Mouse (Mus musculus) lung, postnatal 0 days (tissue): ENCODE measurements around the gene Zfp768. TPM values are rescaled to one million over a fixed set of nuclear protein-coding genes. Genes with fewer than 3 reads are reported as not detected.
"Not testable (repeated sequence)": the region's sequence is repeated elsewhere in the genome, so short reads cannot be mapped to it uniquely, and the experiment has no call there.

ENCODE experiments used
- ATAC-seq: fragments of 200-750 bp; cut with Nextera tagmentation; 2 replicates; pipeline ENCODE4 v1.8.0; 2017; ENCODE audit warnings: moderate library complexity
- DNase-seq: peaks from one replicate; pipeline ENCODE4 v3.0.0-alpha.2; 2016; ENCODE audit warnings: low spot score
- H3K27ac ChIP-seq: fragments of 300-500 bp; sonication (generic); 2 replicates; pipeline ENCODE4 v1.5.1; 2014; ENCODE audit warnings: antibody characterized with exemption, mild to moderate bottlenecking, low read length, mixed read lengths
- H3K27me3 ChIP-seq: fragments of 300-500 bp; sonication (generic); replicated peaks from 2 replicates; pipeline ENCODE4 v1.6.1; 2014; ENCODE audit warnings: low read length, mixed read lengths; ENCODE audit not compliant: insufficient read depth
- H3K36me3 ChIP-seq: fragments of 300-500 bp; sonication (generic); 2 replicates; pipeline ENCODE4 v1.6.1; 2014; ENCODE audit warnings: low read length, mixed read lengths; ENCODE audit not compliant: insufficient read depth
- H3K4me1 ChIP-seq: fragments of 300-500 bp; sonication (generic); 2 replicates; pipeline ENCODE4 v1.6.1; 2014; ENCODE audit warnings: antibody characterized with exemption, low read depth, low read length, mixed read lengths; ENCODE audit not compliant: insufficient read depth
- H3K4me2 ChIP-seq: fragments of 300-500 bp; sonication (generic); replicated peaks from 2 replicates; pipeline ENCODE4 v1.6.1; 2014; ENCODE audit warnings: low read depth, mild to moderate bottlenecking, low read length, moderate library complexity, mixed read lengths
- H3K4me3 ChIP-seq: fragments of 300-500 bp; sonication (generic); 2 replicates; pipeline ENCODE4 v1.5.1; 2014; ENCODE audit warnings: low read depth, low read length
- H3K9ac ChIP-seq: fragments of 300-500 bp; sonication (generic); replicated peaks from 2 replicates; pipeline ENCODE4 v1.6.1; 2014; ENCODE audit warnings: low read depth, mild to moderate bottlenecking
- H3K9me3 ChIP-seq: fragments of 300-500 bp; sonication (generic); 2 replicates; pipeline ENCODE4 v1.6.1; 2016; ENCODE audit warnings: low read length, mixed read lengths
- CTCF ChIP-seq: IDR thresholded peaks from 2 replicates; pipeline ENCODE4 v1.5.1; 2016; ENCODE audit warnings: antibody characterized with exemption, mild to moderate bottlenecking
- EP300 ChIP-seq: IDR thresholded peaks from 2 replicates; pipeline ENCODE4 v1.6.1; 2016; ENCODE audit warnings: antibody characterized with exemption, mild to moderate bottlenecking, control low read depth
- WGBS: fragments of 180-500 bp; shearing (Covaris S2); extraction: QIAGEN DNeasy Blood & Tissue Kit; methylation state at CpG from one replicate; pipeline ENCODE4 v1.1.7; 2014; 5-methylcytosine and 5-hydroxymethylcytosine counted together
- polyA plus RNA-seq: library from polyadenylated mRNA; unstranded; fragments of >200 nt; fragmentation: Nextera tagmentation; extraction: Ambion mirVana; gene quantifications from 2 replicates; pipeline ENCODE4 v1.2.1, GENCODE M21; 2015

The Zfp768 gene
- polyA plus RNA-seq, 1 experiment from 2014 or later = 12.8 TPM

DNA sequence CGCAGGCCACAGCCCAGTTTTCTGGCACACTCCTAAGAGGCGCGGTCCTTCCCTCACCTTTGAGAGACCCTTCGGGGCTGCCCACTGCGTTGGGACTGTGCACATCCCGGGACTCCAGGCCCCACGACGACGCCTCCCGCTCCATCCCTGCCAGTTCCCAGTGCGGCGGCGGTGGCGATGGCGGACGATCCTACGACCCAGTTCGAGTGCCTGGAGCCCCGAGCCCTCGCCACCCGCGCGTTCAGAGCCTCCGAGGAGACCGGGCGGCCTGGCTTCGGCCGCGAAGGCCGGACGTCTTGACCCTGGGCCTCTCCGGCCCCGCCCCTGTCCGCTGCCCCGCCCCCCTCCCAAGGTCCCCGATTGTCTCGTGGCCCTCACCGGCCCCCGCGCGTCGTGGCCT is 297 bp downstream of the Zfp768 start:
- H3K4me3 ChIP-seq = peak overlapping the region; percentile 88
- peak overlapping the region; percentile 78 for H3K4me2 ChIP-seq
- H3K27ac ChIP-seq = peak overlapping the region; percentile 97
- WGBS = under 1% methylated on average over 29 of the region's 42 CpGs
- DNase-seq = peak; percentile 55
- 0 out of 2 replicates have a peak, but pooled peaks cover 4% of the 10 kb centered on the region for H3K36me3 ChIP-seq
- H3K4me1 ChIP-seq = no peaks in the 10 kb centered on the region; the same call in 1 of the 2 replicates
- TF ChIP-seq EP300 (no peak), CTCF (no peak)
- peak; percentile 60 for ATAC-seq
- H3K27me3 ChIP-seq = no peaks in the 10 kb centered on the region
- peak overlapping the region; percentile 83 for H3K9ac ChIP-seq
- no peaks in the 10 kb centered on the region for H3K9me3 ChIP-seq

DNA sequence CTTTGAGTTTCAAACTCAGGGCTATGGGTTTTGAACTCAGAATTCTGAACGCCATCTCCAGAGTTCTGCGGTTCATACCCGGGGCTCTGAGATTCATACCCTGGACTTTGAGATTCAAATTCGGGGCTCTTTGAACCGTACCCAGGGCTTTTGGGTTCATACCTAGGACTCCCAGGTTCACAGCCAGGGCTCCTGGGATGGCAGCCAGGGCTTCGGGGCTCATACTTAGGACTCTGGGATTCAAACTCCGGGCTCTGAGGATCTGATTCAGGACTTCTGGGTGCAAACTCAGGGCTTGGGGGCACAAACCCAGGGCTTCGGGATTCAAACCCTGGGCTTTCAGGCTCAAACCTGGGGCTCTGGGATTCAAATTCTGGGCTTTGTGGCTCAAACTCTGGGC is 1.0 kb downstream of the Zfp768 start:
- WGBS = 87% methylated on average over 8 of the region's 8 CpGs

DNA sequence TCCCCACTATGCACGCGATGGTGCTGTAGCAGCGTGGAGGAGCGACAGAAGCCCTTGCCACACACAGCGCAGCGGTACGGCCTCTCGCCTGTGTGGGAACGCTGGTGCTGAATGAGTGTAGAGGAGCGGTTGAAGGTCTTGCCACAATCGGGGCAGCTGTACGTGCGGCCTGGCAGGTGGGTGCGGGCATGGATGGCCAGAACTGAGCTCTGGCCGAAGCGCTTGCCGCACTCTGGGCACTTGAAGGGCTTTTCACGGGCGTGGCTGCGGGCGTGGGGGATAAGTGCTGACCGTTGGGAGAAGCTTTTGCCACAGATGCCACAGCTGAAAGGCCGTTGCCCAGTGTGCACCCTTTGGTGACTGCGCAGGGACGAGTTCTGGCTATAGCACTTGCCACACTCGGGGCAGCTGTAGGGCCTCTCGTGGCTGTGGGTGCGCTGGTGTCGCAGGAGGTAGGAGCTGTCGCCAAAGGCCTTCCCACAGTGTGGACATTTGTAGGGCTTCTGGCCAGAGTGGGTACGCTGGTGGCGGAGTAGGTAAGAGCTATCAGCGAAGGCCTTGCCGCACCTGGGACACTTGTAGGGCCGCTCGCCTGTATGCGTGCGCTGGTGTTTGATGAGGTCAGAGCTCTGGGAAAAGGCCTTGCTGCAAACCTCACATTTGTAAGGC is 1.9 kb downstream of the Zfp768 start:
- DNase-seq (peak; percentile 4), ATAC-seq (no peak)
- Histone ChIP-seq H3K4me1 (no peaks in the 10 kb centered on the region), H3K27me3 (no peaks in the 10 kb centered on the region), H3K4me2 (no peak overlapping the region), H3K9me3 (no peaks in the 10 kb centered on the region), H3K4me3 (no peak overlapping the region), H3K9ac (no peak overlapping the region), H3K27ac (no peak overlapping the region; the same call in 1 of the 2 replicates), H3K36me3 (0 out of 2 replicates have a peak, but pooled peaks cover 4% of the 10 kb centered on the region)
- 82% methylated on average over 38 of the region's 38 CpGs for WGBS
- TF ChIP-seq CTCF (no peak), EP300 (no peak)

More for the DNA sequence above, 1.0 kb downstream of the Zfp768 start:
- H3K9me3 ChIP-seq = no peaks in the 10 kb centered on the region
- H3K9ac ChIP-seq = peak overlapping the region; percentile 83
- H3K4me1 ChIP-seq = no peaks in the 10 kb centered on the region
- no peak for ATAC-seq
- no peak for TF ChIP-seq CTCF
- TF ChIP-seq EP300 = no peak
- peak overlapping the region; percentile 88 for H3K4me3 ChIP-seq
- no peaks in the 10 kb centered on the region for H3K27me3 ChIP-seq
- no peak for DNase-seq
- 0 out of 2 replicates have a peak, but pooled peaks cover 4% of the 10 kb centered on the region for H3K36me3 ChIP-seq
- peak overlapping the region; percentile 78 for H3K4me2 ChIP-seq
- peak overlapping the region; percentile 97; the same call in 1 of the 2 replicates for H3K27ac ChIP-seq

DNA sequence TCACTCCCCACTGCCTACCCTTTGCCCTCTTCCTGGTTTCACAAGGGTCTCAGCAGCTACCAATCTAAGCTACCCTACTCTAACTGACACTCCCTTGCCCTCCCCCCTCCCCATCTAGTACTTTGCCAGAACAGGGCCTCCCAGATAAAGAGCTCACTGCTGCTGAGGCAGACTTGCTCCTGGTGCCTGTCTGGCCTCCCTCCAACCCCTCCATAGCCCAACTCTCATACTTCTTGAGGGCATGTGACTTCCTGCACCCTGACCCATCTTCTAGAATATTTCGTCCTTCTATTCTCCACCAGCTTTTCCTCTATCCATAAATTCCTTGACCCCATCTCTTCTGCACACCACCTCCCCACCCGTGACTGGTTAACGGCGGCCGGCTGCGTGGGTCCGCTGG is 2.5 kb downstream of the Zfp768 start:
- Histone ChIP-seq H3K9ac (no peak overlapping the region), H3K27ac (no peak overlapping the region), H3K4me1 (no peaks in the 10 kb centered on the region), H3K4me2 (no peak overlapping the region), H3K27me3 (no peaks in the 10 kb centered on the region), H3K9me3 (no peaks in the 10 kb centered on the region), H3K36me3 (0 out of 2 replicates have a peak, but pooled peaks cover 4% of the 10 kb centered on the region), H3K4me3 (no peak overlapping the region)
- no peak for ATAC-seq
- no peak for DNase-seq
- 89% methylated on average over 7 of the region's 7 CpGs for WGBS
- TF ChIP-seq CTCF (no peak), EP300 (no peak)

DNA sequence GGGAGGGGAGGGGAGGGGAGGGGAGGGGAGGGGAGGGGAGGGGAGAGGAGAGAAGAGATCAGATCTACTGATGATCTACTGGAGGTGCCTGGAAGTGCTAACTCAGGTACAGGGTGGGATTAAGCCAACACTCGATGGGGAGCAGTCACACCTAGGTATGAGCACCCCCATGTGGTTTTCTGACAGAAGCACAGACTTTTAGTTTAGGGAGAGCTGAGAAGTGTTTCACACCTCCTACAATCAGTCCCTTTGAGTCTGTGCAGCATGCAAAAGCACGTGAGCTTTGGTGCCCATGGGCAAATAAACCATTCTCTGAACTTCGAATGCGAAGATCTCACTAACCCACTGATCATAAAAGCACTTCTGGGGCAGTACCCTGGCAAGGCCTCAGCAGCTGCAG is 3.1 kb downstream of the Zfp768 start:
- no peak overlapping the region for H3K4me3 ChIP-seq
- H3K9me3 ChIP-seq = no peaks in the 10 kb centered on the region
- DNase-seq (peak; percentile 58), ATAC-seq (no peak)
- no peak overlapping the region for H3K4me2 ChIP-seq
- no peaks in the 10 kb centered on the region for H3K4me1 ChIP-seq
- 55% methylated on average over 4 of the region's 4 CpGs for whole genome bisulfite sequencing
- H3K27ac ChIP-seq = no peak overlapping the region
- no peak for TF ChIP-seq EP300
- TF ChIP-seq CTCF = peak; percentile 51
- H3K27me3 ChIP-seq = no peaks in the 10 kb centered on the region
- no peak overlapping the region for H3K9ac ChIP-seq
- 0 out of 2 replicates have a peak, but pooled peaks cover 4% of the 10 kb centered on the region for H3K36me3 ChIP-seq

DNA sequence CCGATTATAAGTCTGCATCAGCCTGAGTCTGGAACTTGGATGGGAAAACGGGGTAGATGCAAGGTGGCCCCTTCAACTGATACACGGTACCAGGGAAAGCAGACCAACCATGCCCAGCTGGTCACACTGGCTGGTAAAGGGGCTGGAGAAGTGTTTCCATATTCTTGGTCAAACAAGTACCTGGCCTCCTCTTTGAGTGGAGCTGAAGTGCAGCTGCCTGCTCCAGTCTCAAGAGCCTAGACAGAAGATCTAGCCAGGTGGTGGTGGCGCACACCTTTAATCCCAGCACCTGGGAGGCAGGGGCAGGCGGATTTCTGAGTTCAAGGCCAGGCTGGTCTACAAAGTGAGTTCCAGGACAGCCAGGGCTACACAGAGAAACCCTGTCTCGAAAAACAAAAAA is 3.5 kb downstream of the Zfp768 start:
- not testable (repeated sequence) for H3K4me2 ChIP-seq, H3K27ac ChIP-seq, H3K4me1 ChIP-seq, H3K4me3 ChIP-seq, H3K9ac ChIP-seq, ATAC-seq, H3K27me3 ChIP-seq, H3K9me3 ChIP-seq, H3K36me3 ChIP-seq
- DNase-seq = peak; percentile 44
- 76% methylated on average over 6 of the region's 6 CpGs for WGBS
